Mouse (Mus musculus): ENCODE results near the gene Slc35g3. TPM values are rescaled to one million over a fixed set of nuclear protein-coding genes. Genes with fewer than 3 reads are reported as not detected.

Gene Slc35g3
- polyA plus RNA-seq, 1 experiment from 2014 or later: not detected

DNA sequence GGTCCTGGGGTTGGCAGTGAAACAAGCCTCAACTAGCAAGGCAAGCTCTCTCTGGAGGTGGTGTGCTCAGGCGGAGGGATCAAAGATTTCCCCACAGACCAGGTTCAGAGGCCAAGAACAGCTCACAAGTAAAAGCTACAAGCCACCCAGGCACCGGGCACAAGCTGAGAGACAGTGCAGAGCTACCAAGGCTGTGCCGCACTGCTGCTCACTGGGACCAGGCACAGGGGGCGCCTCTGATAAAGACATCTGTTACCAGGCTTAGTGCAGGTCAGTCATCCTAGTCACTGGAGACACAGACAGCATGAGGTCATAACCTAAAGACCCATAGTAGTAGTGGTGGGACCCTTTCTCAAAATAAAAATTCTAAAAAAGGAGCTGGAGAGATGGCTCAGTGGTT lies 44.8 kb downstream of the Slc35g3 start:
- DNase-seq (ENCODE audit: low spot score) (no peak), ATAC-seq (ENCODE audit: low FRiP score, low TSS enrichment) (no peak)
- Histone ChIP-seq H3K9ac (ENCODE audit: low read length) (no peak overlapping the region), H3K4me1 (replicated peaks; ENCODE audit: control insufficient read depth, insufficient read depth) (no peaks in the 10 kb centered on the region), H3K4me2 (replicated peaks; ENCODE audit: low read depth) (no peak overlapping the region), H3K4me3 (ENCODE audit: low read depth, low read length) (no peak overlapping the region), H3K36me3 (ENCODE audit: control insufficient read depth, insufficient read depth, low read length) (no peaks in the 10 kb centered on the region), H3K27ac (replicated peaks) (no peak overlapping the region), H3K9me3 (ENCODE audit: control insufficient read depth, low read length) (no peaks in the 10 kb centered on the region), H3K27me3 (ENCODE audit: control insufficient read depth, insufficient read depth, low read length) (no peaks in the 10 kb centered on the region)
- TF ChIP-seq CTCF (IDR thresholded peaks at IDR 0.05; ENCODE audit: low read depth) (no peak), EP300 (optimal IDR thresholded peaks at IDR 0.05) (no peak)
- WGBS: 72% methylated on average over 4 of the region's 4 CpGs

DNA sequence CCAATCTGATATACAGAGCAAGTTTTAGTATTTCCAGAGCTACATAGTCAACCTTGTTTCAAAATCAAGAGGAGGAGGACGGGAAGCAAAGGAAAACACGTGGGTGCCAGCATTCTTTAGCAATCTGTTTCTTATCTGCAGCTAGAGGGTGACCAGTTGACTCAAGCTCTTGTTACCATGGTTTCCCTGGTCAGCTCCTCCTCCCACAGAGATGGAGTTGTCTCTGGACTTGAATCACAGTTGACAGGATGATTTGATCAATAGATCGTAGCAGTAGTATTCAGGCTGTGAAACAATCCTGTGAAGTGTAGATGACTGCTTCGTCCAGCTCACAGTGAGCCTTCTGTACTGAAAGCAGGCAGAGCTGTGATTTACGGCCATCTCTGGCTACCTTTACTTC lies 45.8 kb downstream of the Slc35g3 start:
- peak; percentile 40; the same call in 1 of the 2 replicates for ATAC-seq (ENCODE audit: low FRiP score, low TSS enrichment)

GRCm38 (mm10) chr11:69715482-69715881 lies 46.3 kb downstream of the Slc35g3 start:
- H3K9me3 ChIP-seq (ENCODE audit: control insufficient read depth, low read length): no peaks in the 10 kb centered on the region
- 55% methylated on average over 9 of the region's 9 CpGs for WGBS
- DNase-seq (ENCODE audit: low spot score): peak; percentile 47

More for the DNA sequence above, 45.8 kb downstream of the Slc35g3 start:
- H3K9me3 ChIP-seq (ENCODE audit: control insufficient read depth, low read length): no peaks in the 10 kb centered on the region
- H3K4me3 ChIP-seq (ENCODE audit: low read depth, low read length): no peak overlapping the region
- no peak overlapping the region for H3K27ac ChIP-seq (replicated peaks)
- no peaks in the 10 kb centered on the region for H3K36me3 ChIP-seq (ENCODE audit: control insufficient read depth, insufficient read depth, low read length)
- 16% methylated on average over 5 of the region's 5 CpGs for WGBS
- TF ChIP-seq CTCF (IDR thresholded peaks at IDR 0.05; ENCODE audit: low read depth): no peak
- no peak for TF ChIP-seq EP300 (optimal IDR thresholded peaks at IDR 0.05)
- no peak overlapping the region for H3K4me2 ChIP-seq (replicated peaks; ENCODE audit: low read depth)
- peak; percentile 38 for DNase-seq (ENCODE audit: low spot score)
- H3K4me1 ChIP-seq (replicated peaks; ENCODE audit: control insufficient read depth, insufficient read depth): no peaks in the 10 kb centered on the region
- no peaks in the 10 kb centered on the region for H3K27me3 ChIP-seq (ENCODE audit: control insufficient read depth, insufficient read depth, low read length)
- no peak overlapping the region for H3K9ac ChIP-seq (ENCODE audit: low read length)

GRCm38 (mm10) chr11:69714636-69715329 lies 47.0 kb downstream of the Slc35g3 start:
- no peaks in the 10 kb centered on the region for H3K27me3 ChIP-seq (ENCODE audit: control insufficient read depth, insufficient read depth, low read length)
- no peaks in the 10 kb centered on the region for H3K36me3 ChIP-seq (ENCODE audit: control insufficient read depth, insufficient read depth, low read length)
- no peak overlapping the region for H3K9ac ChIP-seq (ENCODE audit: low read length)
- WGBS: 77% methylated on average over 18 of the region's 18 CpGs
- no peak for ATAC-seq (ENCODE audit: low FRiP score, low TSS enrichment)
- no peak overlapping the region for H3K4me2 ChIP-seq (replicated peaks; ENCODE audit: low read depth)
- H3K9me3 ChIP-seq (ENCODE audit: control insufficient read depth, low read length): no peaks in the 10 kb centered on the region
- TF ChIP-seq CTCF (IDR thresholded peaks at IDR 0.05; ENCODE audit: low read depth): no peak
- no peak for TF ChIP-seq EP300 (optimal IDR thresholded peaks at IDR 0.05)
- no peak overlapping the region for H3K27ac ChIP-seq (replicated peaks)
- no peaks in the 10 kb centered on the region for H3K4me1 ChIP-seq (replicated peaks; ENCODE audit: control insufficient read depth, insufficient read depth)
- DNase-seq (ENCODE audit: low spot score): no peak
- no peak overlapping the region for H3K4me3 ChIP-seq (ENCODE audit: low read depth, low read length)

More at GRCm38 (mm10) chr11:69715482-69715881, 46.3 kb downstream of the Slc35g3 start:
- no peak overlapping the region for H3K4me2 ChIP-seq (replicated peaks; ENCODE audit: low read depth)
- no peaks in the 10 kb centered on the region for H3K4me1 ChIP-seq (replicated peaks; ENCODE audit: control insufficient read depth, insufficient read depth)
- TF ChIP-seq EP300 (optimal IDR thresholded peaks at IDR 0.05): no peak
- peak; percentile 75 for TF ChIP-seq CTCF (IDR thresholded peaks at IDR 0.05; ENCODE audit: low read depth)
- ATAC-seq (ENCODE audit: low FRiP score, low TSS enrichment): no peak
- H3K27me3 ChIP-seq (ENCODE audit: control insufficient read depth, insufficient read depth, low read length): no peaks in the 10 kb centered on the region
- no peaks in the 10 kb centered on the region for H3K36me3 ChIP-seq (ENCODE audit: control insufficient read depth, insufficient read depth, low read length)
- H3K4me3 ChIP-seq (ENCODE audit: low read depth, low read length): no peak overlapping the region
- H3K9ac ChIP-seq (ENCODE audit: low read length): no peak overlapping the region
- no peak overlapping the region for H3K27ac ChIP-seq (replicated peaks)

DNA sequence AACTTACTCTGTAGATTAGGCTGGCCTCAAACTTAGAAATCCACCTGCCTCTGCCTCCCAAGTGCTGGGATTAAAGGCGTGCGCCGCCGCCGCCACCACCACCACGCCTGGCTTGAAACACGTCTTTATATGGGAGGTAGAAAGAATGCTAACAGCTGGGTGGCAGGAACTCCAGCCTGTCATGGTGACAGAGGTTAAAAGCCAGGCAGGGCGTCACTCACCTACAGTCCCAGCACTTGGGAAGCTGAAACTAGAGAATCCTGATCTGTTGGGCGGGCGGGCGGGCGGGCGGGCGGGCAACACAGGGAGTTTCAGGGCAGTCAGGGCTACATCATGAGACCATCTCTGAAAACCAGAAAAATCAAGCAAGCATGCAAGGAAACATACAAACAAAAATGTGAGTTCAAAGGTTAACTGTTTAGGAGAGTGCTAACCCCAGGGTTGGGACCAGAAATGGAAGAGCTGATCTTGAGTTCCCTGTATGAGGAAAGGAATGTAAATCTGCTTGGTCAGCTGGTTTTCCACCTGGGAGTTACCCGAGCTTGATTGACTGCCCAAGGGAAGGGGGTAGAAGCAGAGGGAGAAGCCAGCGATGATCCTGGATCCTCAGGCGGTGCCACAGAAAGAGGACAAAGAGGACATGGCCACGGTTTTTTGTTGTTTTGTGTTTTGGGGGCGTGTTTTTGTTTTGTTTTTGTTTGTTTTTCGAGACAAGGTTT lies 48.7 kb downstream of the Slc35g3 start:
- ATAC-seq (ENCODE audit: low FRiP score, low TSS enrichment) (no peak; the same call in 1 of the 2 replicates), DNase-seq (ENCODE audit: low spot score) (no peak)
- H3K4me2 ChIP-seq (replicated peaks; ENCODE audit: low read depth): no peak overlapping the region
- H3K4me3 ChIP-seq (ENCODE audit: low read depth, low read length): no peak overlapping the region
- no peaks in the 10 kb centered on the region for H3K36me3 ChIP-seq (ENCODE audit: control insufficient read depth, insufficient read depth, low read length)
- H3K9ac ChIP-seq (ENCODE audit: low read length): no peak overlapping the region
- WGBS: 81% methylated on average over 20 of the region's 20 CpGs
- no peaks in the 10 kb centered on the region for H3K4me1 ChIP-seq (replicated peaks; ENCODE audit: control insufficient read depth, insufficient read depth)
- H3K27ac ChIP-seq (replicated peaks): no peak overlapping the region
- TF ChIP-seq EP300 (optimal IDR thresholded peaks at IDR 0.05) (no peak), CTCF (IDR thresholded peaks at IDR 0.05; ENCODE audit: low read depth) (no peak)
- no peaks in the 10 kb centered on the region for H3K9me3 ChIP-seq (ENCODE audit: control insufficient read depth, low read length)
- no peaks in the 10 kb centered on the region for H3K27me3 ChIP-seq (ENCODE audit: control insufficient read depth, insufficient read depth, low read length)

DNA sequence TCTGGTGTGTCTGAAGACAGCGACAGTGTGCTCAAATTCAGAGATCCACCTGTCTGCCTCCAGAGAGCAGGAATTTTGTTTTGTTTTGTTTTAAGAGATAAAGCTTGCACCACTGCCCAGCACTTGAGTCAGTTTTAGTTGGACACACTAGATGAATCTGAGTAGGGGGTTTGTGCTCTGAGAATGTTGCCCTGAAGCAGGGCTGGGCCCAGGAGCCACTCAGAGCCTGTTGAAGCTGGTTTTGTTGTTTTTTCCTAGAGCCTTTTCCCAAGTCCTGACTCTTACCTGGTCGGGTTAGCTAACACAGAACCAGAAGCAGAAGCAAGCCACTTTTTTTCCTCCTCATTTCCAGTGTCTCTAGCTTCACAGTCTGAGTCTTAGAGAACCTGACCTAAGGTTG lies 50.7 kb downstream of the Slc35g3 start:
- Histone ChIP-seq H3K4me1 (replicated peaks; ENCODE audit: control insufficient read depth, insufficient read depth) (no peaks in the 10 kb centered on the region), H3K4me3 (ENCODE audit: low read depth, low read length) (no peak overlapping the region), H3K27ac (replicated peaks) (no peak overlapping the region), H3K9ac (ENCODE audit: low read length) (no peak overlapping the region), H3K9me3 (ENCODE audit: control insufficient read depth, low read length) (no peaks in the 10 kb centered on the region), H3K27me3 (ENCODE audit: control insufficient read depth, insufficient read depth, low read length) (no peaks in the 10 kb centered on the region), H3K36me3 (ENCODE audit: control insufficient read depth, insufficient read depth, low read length) (no peaks in the 10 kb centered on the region), H3K4me2 (replicated peaks; ENCODE audit: low read depth) (no peak overlapping the region)
- TF ChIP-seq CTCF (IDR thresholded peaks at IDR 0.05; ENCODE audit: low read depth) (no peak), EP300 (optimal IDR thresholded peaks at IDR 0.05) (no peak)
- DNase-seq (ENCODE audit: low spot score) (no peak), ATAC-seq (ENCODE audit: low FRiP score, low TSS enrichment) (no peak)
- WGBS: 78% methylated on average over 2 of the region's 2 CpGs
